Mouse (Mus musculus): ENCODE results near the gene Nat8f6. TPM values are rescaled to one million over a fixed set of nuclear protein-coding genes. Genes with fewer than 3 reads are reported as not detected.
"Not testable (repeated sequence)": the region's sequence is repeated elsewhere in the genome, so short reads cannot be mapped to it uniquely, and the experiment has no call there.

Gene Nat8f6
- polyA plus RNA-seq, 1 experiment from 2014 or later = not detected

DNA sequence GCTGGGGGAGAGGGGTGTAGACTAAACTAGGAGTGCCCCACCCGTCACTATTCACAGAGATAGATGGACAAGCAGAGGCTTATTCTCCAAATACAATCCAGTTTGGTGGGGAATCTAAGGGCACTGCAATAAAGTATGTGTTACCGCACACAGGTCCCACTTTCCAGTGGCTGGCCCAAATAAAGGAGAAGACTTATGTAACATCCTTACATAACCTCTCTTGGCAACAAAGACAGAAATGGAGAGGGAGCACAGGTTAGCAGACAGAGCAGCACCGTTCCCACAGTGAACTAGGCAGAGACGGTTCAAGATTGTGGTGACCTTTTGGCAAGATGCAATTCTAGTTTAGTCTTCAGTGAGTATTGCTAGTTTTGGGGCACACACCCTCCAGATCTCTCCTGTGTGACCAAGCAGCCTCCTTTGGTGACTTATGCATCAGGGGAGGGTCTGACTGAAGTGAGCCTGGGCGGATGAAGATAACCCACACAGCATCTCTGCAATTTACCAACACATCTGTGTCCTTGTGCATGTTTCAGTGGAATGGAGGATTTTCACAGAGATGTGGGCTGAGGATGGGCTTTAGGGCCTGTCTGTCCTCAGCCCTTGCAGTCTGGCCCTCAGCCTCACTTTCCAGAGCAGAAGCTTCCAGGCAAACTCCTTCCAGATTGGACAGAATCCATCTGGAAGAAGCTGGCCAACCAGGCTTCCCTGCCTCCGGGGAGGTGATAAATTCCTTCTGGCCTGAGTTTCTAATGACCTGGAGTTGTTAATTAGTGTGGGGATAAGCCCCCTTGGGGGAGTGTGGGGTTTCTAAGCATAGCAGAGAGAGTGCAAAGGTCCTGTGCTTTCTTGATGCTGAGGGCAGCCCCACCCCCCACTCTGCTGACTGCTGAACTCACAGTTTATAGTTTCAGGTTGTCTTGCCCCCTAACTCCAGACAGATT lies 57.4 kb downstream of the Nat8f6 start:
- not testable (repeated sequence) for H3K27ac ChIP-seq (ENCODE audit: low read depth, low read length); H3K4me3 ChIP-seq (ENCODE audit: low read length); H3K27me3 ChIP-seq (ENCODE audit: control insufficient read depth, insufficient read depth, low read length); H3K9ac ChIP-seq (ENCODE audit: low read depth, low read length); ATAC-seq (ENCODE audit: low FRiP score, low TSS enrichment); H3K4me2 ChIP-seq (replicated peaks; ENCODE audit: low read depth, low read length); H3K9me3 ChIP-seq (ENCODE audit: control insufficient read depth, low read length); H3K36me3 ChIP-seq (ENCODE audit: control insufficient read depth, insufficient read depth, low read length); H3K4me1 ChIP-seq (ENCODE audit: control insufficient read depth, insufficient read depth, low read length)
- WGBS = 70% methylated on average over 5 of the region's 6 CpGs

- not testable (repeated sequence) for H3K9me3 ChIP-seq (ENCODE audit: control insufficient read depth, low read length); H3K4me1 ChIP-seq (ENCODE audit: control insufficient read depth, insufficient read depth, low read length); H3K36me3 ChIP-seq (ENCODE audit: control insufficient read depth, insufficient read depth, low read length); H3K4me2 ChIP-seq (replicated peaks; ENCODE audit: low read depth, low read length); H3K4me3 ChIP-seq (ENCODE audit: low read length); ATAC-seq (ENCODE audit: low FRiP score, low TSS enrichment); H3K27me3 ChIP-seq (ENCODE audit: control insufficient read depth, insufficient read depth, low read length); H3K9ac ChIP-seq (ENCODE audit: low read depth, low read length); H3K27ac ChIP-seq (ENCODE audit: low read depth, low read length)
- WGBS = 94% methylated on average over 1 of the region's 2 CpGs
Observed at GRCm38 (mm10) chr6:85762678-85763077, 58.1 kb downstream of the Nat8f6 start.

Small RNA genes lying within 50 kb of the gene (microRNA-seq; reads per million reads assigned to microRNA genes)
- not detected for gene Mir6375

Other genes starting within 250 kb of the Nat8f6 start
- gene Alms1, start 233.4 kb downstream of the Nat8f6 start, polyA plus RNA-seq (2014; fragmentation: Nextera tagmentation; extraction: Ambion mirVana) = 7.1 and 9.2 TPM in 2 replicates
- gene Nat8f7, start 107.7 kb downstream of the Nat8f6 start, polyA plus RNA-seq (2014; fragmentation: Nextera tagmentation; extraction: Ambion mirVana) = not detected in 2 replicates
- 0.14 and 0.20 TPM in 2 replicates for gene Nat8f3, start 55.2 kb downstream of the Nat8f6 start, polyA plus RNA-seq (2014; fragmentation: Nextera tagmentation; extraction: Ambion mirVana)
- not detected in 2 replicates for gene Nat8f5, start within 50 bp of the Nat8f6 start, polyA plus RNA-seq (2014; fragmentation: Nextera tagmentation; extraction: Ambion mirVana)
- 0.29 and 0.64 TPM in 2 replicates for gene Nat8, start 11.1 kb upstream of the Nat8f6 start, polyA plus RNA-seq (2014; fragmentation: Nextera tagmentation; extraction: Ambion mirVana)
- 0.23 and 0.89 TPM in 2 replicates for gene Nat8f2, start 48.2 kb upstream of the Nat8f6 start, polyA plus RNA-seq (2014; fragmentation: Nextera tagmentation; extraction: Ambion mirVana)
- 2.7 and 5.8 TPM in 2 replicates for gene Nat8f4, start 83.9 kb upstream of the Nat8f6 start, polyA plus RNA-seq (2014; fragmentation: Nextera tagmentation; extraction: Ambion mirVana)
- 34.2 and 39.9 TPM in 2 replicates for gene Tprkb, start 90.9 kb upstream of the Nat8f6 start, polyA plus RNA-seq (2014; fragmentation: Nextera tagmentation; extraction: Ambion mirVana)
- gene Nat8f1, start 94.7 kb upstream of the Nat8f6 start, polyA plus RNA-seq (2014; fragmentation: Nextera tagmentation; extraction: Ambion mirVana) = 8.5 and 9.6 TPM in 2 replicates
- gene Dusp11, start 140.7 kb upstream of the Nat8f6 start, polyA plus RNA-seq (2014; fragmentation: Nextera tagmentation; extraction: Ambion mirVana) = 36.0 and 62.8 TPM in 2 replicates
- gene Figla, start 195.2 kb upstream of the Nat8f6 start, polyA plus RNA-seq (2014; fragmentation: Nextera tagmentation; extraction: Ambion mirVana) = not detected in 2 replicates
- gene Add2, start 207.7 kb upstream of the Nat8f6 start, polyA plus RNA-seq (2014; fragmentation: Nextera tagmentation; extraction: Ambion mirVana) = 1.9 and 2.6 TPM in 2 replicates